Mouse (Mus musculus) hindbrain, embryonic 11.5 days (tissue): ENCODE measurements around the gene Mettl2. TPM values are rescaled to one million over a fixed set of nuclear protein-coding genes. Genes with fewer than 3 reads are reported as not detected.

ENCODE experiments used
- ATAC-seq: fragments of 200-750 bp; cut with Nextera tagmentation; 2 replicates; pipeline ENCODE4 v1.8.0; 2017; ENCODE audit warnings: mild to moderate bottlenecking, moderate TSS enrichment, moderate library complexity; ENCODE audit not compliant: low FRiP score
- DNase-seq: peaks from one replicate; pipeline ENCODE4 v3.0.0-alpha.2; 2015; ENCODE audit warnings: low spot score
- H3K27ac ChIP-seq: fragments of 300-500 bp; sonication (generic); 2 replicates; pipeline ENCODE4 v1.5.1; 2014; ENCODE audit warnings: mild to moderate bottlenecking, low read depth, low read length
- H3K27me3 ChIP-seq: fragments of 300-500 bp; sonication (generic); 2 replicates; pipeline ENCODE4 v1.6.1; 2014; ENCODE audit warnings: mild to moderate bottlenecking, low read length, moderate library complexity, mixed read lengths; ENCODE audit not compliant: control insufficient read depth, insufficient read depth
- H3K36me3 ChIP-seq: fragments of 300-500 bp; sonication (generic); 2 replicates; pipeline ENCODE4 v1.6.1; 2014; ENCODE audit warnings: mild to moderate bottlenecking, low read length, moderate library complexity, mixed read lengths; ENCODE audit not compliant: control insufficient read depth, insufficient read depth
- H3K4me1 ChIP-seq: fragments of 300-500 bp; sonication (generic); replicated peaks from 2 replicates; pipeline ENCODE4 v1.6.1; 2014; ENCODE audit warnings: low read length, mixed read lengths; ENCODE audit not compliant: control insufficient read depth, insufficient read depth
- H3K4me2 ChIP-seq: fragments of 300-500 bp; sonication (generic); replicated peaks from 2 replicates; pipeline ENCODE4 v1.6.1; 2014; ENCODE audit warnings: mild to moderate bottlenecking, low read depth, low read length
- H3K4me3 ChIP-seq: fragments of 300-500 bp; sonication (generic); 2 replicates; pipeline ENCODE4 v1.5.1; 2014; ENCODE audit warnings: low read depth, low read length
- H3K9ac ChIP-seq: fragments of 300-500 bp; sonication (generic); 2 replicates; pipeline ENCODE4 v1.6.1; 2014; ENCODE audit warnings: low read depth, low read length
- H3K9me3 ChIP-seq: fragments of 300-500 bp; sonication (generic); 2 replicates; pipeline ENCODE4 v1.6.1; 2016; ENCODE audit warnings: low read length; ENCODE audit not compliant: control insufficient read depth
- WGBS: fragments of 180-500 bp; shearing (Covaris S2); extraction: QIAGEN DNeasy Blood & Tissue Kit; methylation state at CpG from one replicate; pipeline ENCODE4 v1.1.7; 2014; 5-methylcytosine and 5-hydroxymethylcytosine counted together
- polyA plus RNA-seq: library from polyadenylated mRNA; unstranded; fragments of >200 nt; fragmentation: Nextera tagmentation; extraction: Ambion mirVana; gene quantifications from 2 replicates; pipeline ENCODE4 v1.2.1, GENCODE M21; 2014

Gene Mettl2
- polyA plus RNA-seq, 1 experiment from 2014 or later, result 45.5 TPM

- H3K27me3 ChIP-seq, result no peaks in the 10 kb centered on the region
- H3K4me3 ChIP-seq, result peak overlapping the region; percentile 93
- no peaks in the 10 kb centered on the region for H3K9me3 ChIP-seq
- no peaks in the 10 kb centered on the region for H3K4me1 ChIP-seq
- DNase-seq, result peak; percentile 72
- peak overlapping the region; percentile 98 for H3K9ac ChIP-seq
- WGBS, result 2% methylated on average over 59 of the region's 89 CpGs
- peak overlapping the region; percentile 94 for H3K27ac ChIP-seq
- ATAC-seq, result peak; percentile 81
- H3K36me3 ChIP-seq, result peaks cover 7% of the 10 kb centered on the region
- H3K4me2 ChIP-seq, result peak overlapping the region; percentile 72
These were observed 55.6 kb downstream of the Mettl2 start for GRCm38 (mm10) chr11:105181689-105182460.

- WGBS, result 11% methylated on average over 4 of the region's 4 CpGs
- no peak for ATAC-seq
These were observed 56.2 kb downstream of the Mettl2 start for GRCm38 (mm10) chr11:105182461-105182855.

GRCm38 (mm10) chr11:105184678-105185077 is 58.5 kb downstream of the Mettl2 start:
- no peaks in the 10 kb centered on the region for H3K9me3 ChIP-seq
- H3K27me3 ChIP-seq, result no peaks in the 10 kb centered on the region
- no peak overlapping the region for H3K4me3 ChIP-seq
- peaks cover 7% of the 10 kb centered on the region for H3K36me3 ChIP-seq
- no peak for ATAC-seq
- H3K4me2 ChIP-seq, result no peak overlapping the region
- no peaks in the 10 kb centered on the region for H3K4me1 ChIP-seq
- WGBS, result 91% methylated on average over 3 of the region's 3 CpGs
- H3K27ac ChIP-seq, result no peak overlapping the region
- no peak for DNase-seq
- no peak overlapping the region for H3K9ac ChIP-seq

More at GRCm38 (mm10) chr11:105182461-105182855, 56.2 kb downstream of the Mettl2 start:
- H3K27me3 ChIP-seq, result no peaks in the 10 kb centered on the region
- H3K9ac ChIP-seq, result peak overlapping the region; percentile 98
- no peak for DNase-seq
- H3K4me3 ChIP-seq, result peak overlapping the region; percentile 93
- H3K27ac ChIP-seq, result peak overlapping the region; percentile 94
- H3K9me3 ChIP-seq, result no peaks in the 10 kb centered on the region
- peak overlapping the region; percentile 72 for H3K4me2 ChIP-seq
- no peaks in the 10 kb centered on the region for H3K4me1 ChIP-seq
- H3K36me3 ChIP-seq, result peaks cover 7% of the 10 kb centered on the region

Other genes starting within 250 kb of the Mettl2 start
- not detected in 2 replicates for gene Efcab3, start 62.8 kb upstream of the Mettl2 start, polyA plus RNA-seq
- not detected in 2 replicates for gene Gm10842, start 20.5 kb downstream of the Mettl2 start, polyA plus RNA-seq
- gene Tlk2, start 52.4 kb downstream of the Mettl2 start, polyA plus RNA-seq, result 29.2 and 30.5 TPM in 2 replicates
- 6.6 and 7.2 TPM in 2 replicates for gene Mrc2, start 166.2 kb downstream of the Mettl2 start, polyA plus RNA-seq